Mouse (Mus musculus): ENCODE measurements around the gene Bpifb4. TPM values are rescaled to one million over a fixed set of nuclear protein-coding genes. Genes with fewer than 3 reads are reported as not detected.

Bpifb4 gene
- polyA plus RNA-seq, 1 experiment from 2014 or later, result not detected

- Histone ChIP-seq H3K36me3 (ENCODE audit: insufficient read depth, low read length) (no peaks in the 10 kb centered on the region), H3K27ac (ENCODE audit: low read length) (no peak overlapping the region), H3K4me2 (replicated peaks; ENCODE audit: low read depth, low read length) (no peak overlapping the region), H3K27me3 (ENCODE audit: insufficient read depth, low read length) (no peaks in the 10 kb centered on the region), H3K4me1 (ENCODE audit: insufficient read depth, low read length) (no peaks in the 10 kb centered on the region), H3K9me3 (ENCODE audit: low read length) (no peaks in the 10 kb centered on the region), H3K9ac (replicated peaks; ENCODE audit: low read length) (no peak overlapping the region), H3K4me3 (ENCODE audit: low read length) (no peak overlapping the region)
- 2% methylated on average over 7 of the region's 7 CpGs for WGBS
- ATAC-seq (ENCODE audit: low FRiP score, low TSS enrichment), result peak; percentile 70
Observed at GRCm38 (mm10) chr2:153995770-153996169, 57.8 kb downstream of the Bpifb4 start.

- Histone ChIP-seq H3K9ac (replicated peaks; ENCODE audit: low read length) (no peak overlapping the region), H3K9me3 (ENCODE audit: low read length) (no peaks in the 10 kb centered on the region), H3K27me3 (ENCODE audit: insufficient read depth, low read length) (no peaks in the 10 kb centered on the region), H3K4me1 (ENCODE audit: insufficient read depth, low read length) (no peaks in the 10 kb centered on the region), H3K27ac (ENCODE audit: low read length) (no peak overlapping the region), H3K36me3 (ENCODE audit: insufficient read depth, low read length) (no peaks in the 10 kb centered on the region), H3K4me3 (ENCODE audit: low read length) (no peak overlapping the region), H3K4me2 (replicated peaks; ENCODE audit: low read depth, low read length) (no peak overlapping the region)
- no peak for ATAC-seq (ENCODE audit: low FRiP score, low TSS enrichment)
- 74% methylated on average over 3 of the region's 3 CpGs for WGBS
Observed at GRCm38 (mm10) chr2:154000501-154000900, 62.5 kb downstream of the Bpifb4 start.

- no peak overlapping the region for H3K27ac ChIP-seq (ENCODE audit: low read length)
- H3K9ac ChIP-seq (replicated peaks; ENCODE audit: low read length), result no peak overlapping the region
- H3K4me1 ChIP-seq (ENCODE audit: insufficient read depth, low read length), result no peaks in the 10 kb centered on the region
- no peak overlapping the region for H3K4me3 ChIP-seq (ENCODE audit: low read length)
- no peaks in the 10 kb centered on the region for H3K36me3 ChIP-seq (ENCODE audit: insufficient read depth, low read length)
- no peak for ATAC-seq (ENCODE audit: low FRiP score, low TSS enrichment)
- no peaks in the 10 kb centered on the region for H3K9me3 ChIP-seq (ENCODE audit: low read length)
- H3K4me2 ChIP-seq (replicated peaks; ENCODE audit: low read depth, low read length), result no peak overlapping the region
- H3K27me3 ChIP-seq (ENCODE audit: insufficient read depth, low read length), result no peaks in the 10 kb centered on the region
Observed at GRCm38 (mm10) chr2:154001056-154001455, 63.0 kb downstream of the Bpifb4 start.

- Histone ChIP-seq H3K9me3 (ENCODE audit: low read length) (no peaks in the 10 kb centered on the region), H3K27me3 (ENCODE audit: insufficient read depth, low read length) (no peaks in the 10 kb centered on the region), H3K9ac (replicated peaks; ENCODE audit: low read length) (no peak overlapping the region), H3K4me3 (ENCODE audit: low read length) (no peak overlapping the region), H3K4me1 (ENCODE audit: insufficient read depth, low read length) (no peaks in the 10 kb centered on the region), H3K27ac (ENCODE audit: low read length) (no peak overlapping the region), H3K4me2 (replicated peaks; ENCODE audit: low read depth, low read length) (no peak overlapping the region), H3K36me3 (ENCODE audit: insufficient read depth, low read length) (no peaks in the 10 kb centered on the region)
- ATAC-seq (ENCODE audit: low FRiP score, low TSS enrichment), result no peak
- 75% methylated on average over 1 of the region's 1 CpGs for whole genome bisulfite sequencing
Observed at GRCm38 (mm10) chr2:154004456-154004855, 66.4 kb downstream of the Bpifb4 start.

GRCm38 (mm10) chr2:154005094-154005493 is 67.1 kb downstream of the Bpifb4 start:
- Histone ChIP-seq H3K9me3 (ENCODE audit: low read length) (no peaks in the 10 kb centered on the region), H3K4me2 (replicated peaks; ENCODE audit: low read depth, low read length) (no peak overlapping the region), H3K4me3 (ENCODE audit: low read length) (no peak overlapping the region), H3K27me3 (ENCODE audit: insufficient read depth, low read length) (no peaks in the 10 kb centered on the region), H3K27ac (ENCODE audit: low read length) (no peak overlapping the region), H3K36me3 (ENCODE audit: insufficient read depth, low read length) (no peaks in the 10 kb centered on the region), H3K9ac (replicated peaks; ENCODE audit: low read length) (no peak overlapping the region), H3K4me1 (ENCODE audit: insufficient read depth, low read length) (no peaks in the 10 kb centered on the region)
- ATAC-seq (ENCODE audit: low FRiP score, low TSS enrichment), result no peak
- 80% methylated on average over 1 of the region's 1 CpGs for WGBS

- no peak overlapping the region for H3K27ac ChIP-seq (ENCODE audit: low read length)
- H3K36me3 ChIP-seq (ENCODE audit: insufficient read depth, low read length), result no peaks in the 10 kb centered on the region
- no peak overlapping the region for H3K4me3 ChIP-seq (ENCODE audit: low read length)
- no peaks in the 10 kb centered on the region for H3K4me1 ChIP-seq (ENCODE audit: insufficient read depth, low read length)
- H3K4me2 ChIP-seq (replicated peaks; ENCODE audit: low read depth, low read length), result no peak overlapping the region
- 89% methylated on average over 4 of the region's 4 CpGs for WGBS
- no peaks in the 10 kb centered on the region for H3K27me3 ChIP-seq (ENCODE audit: insufficient read depth, low read length)
- no peak overlapping the region for H3K9ac ChIP-seq (replicated peaks; ENCODE audit: low read length)
- ATAC-seq (ENCODE audit: low FRiP score, low TSS enrichment), result no peak
- H3K9me3 ChIP-seq (ENCODE audit: low read length), result no peaks in the 10 kb centered on the region
Observed at GRCm38 (mm10) chr2:154005734-154006133, 67.7 kb downstream of the Bpifb4 start.

- Histone ChIP-seq H3K9ac (replicated peaks; ENCODE audit: low read length) (no peak overlapping the region), H3K4me1 (ENCODE audit: insufficient read depth, low read length) (no peaks in the 10 kb centered on the region), H3K27me3 (ENCODE audit: insufficient read depth, low read length) (no peaks in the 10 kb centered on the region), H3K4me3 (ENCODE audit: low read length) (no peak overlapping the region), H3K9me3 (ENCODE audit: low read length) (no peaks in the 10 kb centered on the region), H3K36me3 (ENCODE audit: insufficient read depth, low read length) (no peaks in the 10 kb centered on the region), H3K4me2 (replicated peaks; ENCODE audit: low read depth, low read length) (no peak overlapping the region), H3K27ac (ENCODE audit: low read length) (no peak overlapping the region)
- 90% methylated on average over 2 of the region's 2 CpGs for WGBS
- no peak for ATAC-seq (ENCODE audit: low FRiP score, low TSS enrichment)
Observed at GRCm38 (mm10) chr2:154006331-154006730, 68.3 kb downstream of the Bpifb4 start.

- H3K36me3 ChIP-seq (ENCODE audit: insufficient read depth, low read length), result no peaks in the 10 kb centered on the region
- no peaks in the 10 kb centered on the region for H3K27me3 ChIP-seq (ENCODE audit: insufficient read depth, low read length)
- no peak overlapping the region for H3K4me3 ChIP-seq (ENCODE audit: low read length)
- ATAC-seq (ENCODE audit: low FRiP score, low TSS enrichment), result no peak
- H3K4me1 ChIP-seq (ENCODE audit: insufficient read depth, low read length), result no peaks in the 10 kb centered on the region
- H3K9ac ChIP-seq (replicated peaks; ENCODE audit: low read length), result no peak overlapping the region
- H3K27ac ChIP-seq (ENCODE audit: low read length), result no peak overlapping the region
- 64% methylated on average over 1 of the region's 1 CpGs for WGBS
- H3K4me2 ChIP-seq (replicated peaks; ENCODE audit: low read depth, low read length), result no peak overlapping the region
- H3K9me3 ChIP-seq (ENCODE audit: low read length), result no peaks in the 10 kb centered on the region
Observed at GRCm38 (mm10) chr2:154007381-154007780, 69.4 kb downstream of the Bpifb4 start.

- Histone ChIP-seq H3K27me3 (ENCODE audit: insufficient read depth, low read length) (no peaks in the 10 kb centered on the region), H3K4me2 (replicated peaks; ENCODE audit: low read depth, low read length) (no peak within 1 kb of the TSS), H3K9ac (replicated peaks; ENCODE audit: low read length) (no peak within 1 kb of the TSS), H3K4me1 (ENCODE audit: insufficient read depth, low read length) (no peaks in the 10 kb centered on the region), H3K4me3 (ENCODE audit: low read length) (no peak within 1 kb of the TSS), H3K36me3 (ENCODE audit: insufficient read depth, low read length) (no peaks in the 10 kb centered on the region), H3K27ac (ENCODE audit: low read length) (no peak within 1 kb of the TSS), H3K9me3 (ENCODE audit: low read length) (no peaks in the 10 kb centered on the region)
- ATAC-seq (ENCODE audit: low FRiP score, low TSS enrichment), result no peak
- WGBS, result 84% methylated on average over 3 of the region's 3 CpGs
Observed at GRCm38 (mm10) chr2:154007965-154008364, 70.0 kb downstream of the Bpifb4 start, which contains the start of gene Bpifa2. Gene Bpifa2, plus strand, starts transcription at chr2:154008265.

Measured in kidney, embryonic 16.5 days (tissue).